Mouse (Mus musculus) megakaryocyte, embryonic 14.5 days (primary cell): ENCODE results near the gene Btbd1.

Experiments
- FLI1 ChIP-seq: IDR thresholded peaks from 2 replicates; pipeline ENCODE4 v1.6.1; 2012; ENCODE audit warnings: low read length, inconsistent platforms, mixed read lengths
- GATA1 ChIP-seq: IDR thresholded peaks from 3 replicates; pipeline ENCODE4 v1.6.1; 2012; ENCODE audit warnings: mixed read lengths, low read length, inconsistent platforms, borderline replicate concordance

- no peak for TF ChIP-seq GATA1
- no peak for TF ChIP-seq FLI1
Observed at GRCm38 (mm10) chr7:81861461-81861860, 32.2 kb upstream of the Btbd1 start.
